Mouse (Mus musculus) neural tube, embryonic 11.5 days (tissue): ENCODE results near the gene F2. TPM values are rescaled to one million over a fixed set of nuclear protein-coding genes. Genes with fewer than 3 reads are reported as not detected.

Experiments used
- ATAC-seq: fragments of 200-750 bp; cut with Nextera tagmentation; 2 replicates; pipeline ENCODE4 v1.8.0; 2017; ENCODE audit warnings: moderate number of reproducible peaks, mild to moderate bottlenecking, moderate TSS enrichment, moderate library complexity; ENCODE audit not compliant: insufficient read depth, low FRiP score, low TSS enrichment
- DNase-seq: peaks from one replicate; pipeline ENCODE4 v3.0.0-alpha.2; 2015; ENCODE audit warnings: low spot score
- H3K27ac ChIP-seq: fragments of 300-500 bp; sonication (generic); 2 replicates; pipeline ENCODE4 v1.5.1; 2014; ENCODE audit warnings: low read depth, mild to moderate bottlenecking, low read length
- H3K27me3 ChIP-seq: fragments of 300-500 bp; sonication (generic); 2 replicates; pipeline ENCODE4 v1.6.1; 2014; ENCODE audit warnings: mild to moderate bottlenecking, low read length, mixed read lengths; ENCODE audit not compliant: control insufficient read depth, insufficient read depth
- H3K36me3 ChIP-seq: fragments of 300-500 bp; sonication (generic); 2 replicates; pipeline ENCODE4 v1.6.1; 2014; ENCODE audit warnings: mild to moderate bottlenecking, low read length, moderate library complexity, mixed read lengths; ENCODE audit not compliant: control insufficient read depth, insufficient read depth
- H3K4me1 ChIP-seq: fragments of 300-500 bp; sonication (generic); 2 replicates; pipeline ENCODE4 v1.6.1; 2014; ENCODE audit warnings: low read length, mixed read lengths; ENCODE audit not compliant: control insufficient read depth, insufficient read depth
- H3K4me2 ChIP-seq: fragments of 300-500 bp; sonication (generic); 2 replicates; pipeline ENCODE4 v1.6.1; 2014; ENCODE audit warnings: low read depth, mild to moderate bottlenecking, moderate library complexity
- H3K4me3 ChIP-seq: fragments of 300-500 bp; sonication (generic); 2 replicates; pipeline ENCODE4 v1.5.1; 2014; ENCODE audit warnings: low read depth, low read length
- H3K9ac ChIP-seq: fragments of 300-500 bp; sonication (generic); 2 replicates; pipeline ENCODE4 v1.6.1; 2014; ENCODE audit warnings: mild to moderate bottlenecking, low read length
- H3K9me3 ChIP-seq: fragments of 300-500 bp; sonication (generic); 2 replicates; pipeline ENCODE4 v1.6.1; 2016; ENCODE audit warnings: low read length; ENCODE audit not compliant: control insufficient read depth
- WGBS: fragments of 180-500 bp; shearing (Covaris S2); extraction: QIAGEN DNeasy Blood & Tissue Kit; methylation state at CpG from one replicate; pipeline ENCODE4 v1.1.7; 2014; 5-methylcytosine and 5-hydroxymethylcytosine counted together
- polyA plus RNA-seq: library from polyadenylated mRNA; unstranded; fragments of >200 nt; fragmentation: Nextera tagmentation; extraction: Ambion mirVana; gene quantifications from 2 replicates; pipeline ENCODE4 v1.2.1, GENCODE M21; 2014

The F2 gene
- polyA plus RNA-seq: 0.15 and 0.16 TPM in 2 replicates

GRCm38 (mm10) chr2:91636229-91636628 lies at the start of gene F2:
Gene F2, minus strand, starts transcription at chr2:91636414.
- H3K9me3 ChIP-seq: no peaks in the 10 kb centered on the region
- H3K36me3 ChIP-seq: no peaks in the 10 kb centered on the region
- no peaks in the 10 kb centered on the region for H3K27me3 ChIP-seq
- H3K4me3 ChIP-seq: no peak within 1 kb of the TSS
- WGBS: 89% methylated on average over 8 of the region's 8 CpGs
- H3K4me1 ChIP-seq: no peaks in the 10 kb centered on the region
- H3K9ac ChIP-seq: no peak within 1 kb of the TSS
- DNase-seq (no peak), ATAC-seq (no peak)
- no peak within 1 kb of the TSS for H3K4me2 ChIP-seq
- no peak within 1 kb of the TSS for H3K27ac ChIP-seq

- H3K9ac ChIP-seq: no peak overlapping the region
- no peak overlapping the region for H3K27ac ChIP-seq
- ATAC-seq: no peak
- H3K4me1 ChIP-seq: no peaks in the 10 kb centered on the region
- no peaks in the 10 kb centered on the region for H3K36me3 ChIP-seq
- no peak overlapping the region for H3K4me3 ChIP-seq
- DNase-seq: no peak
- H3K9me3 ChIP-seq: no peaks in the 10 kb centered on the region
- WGBS: 77% methylated on average over 8 of the region's 8 CpGs
- no peak overlapping the region for H3K4me2 ChIP-seq
- no peaks in the 10 kb centered on the region for H3K27me3 ChIP-seq
Observed at GRCm38 (mm10) chr2:91683919-91684318, 47.7 kb upstream of the F2 start.

GRCm38 (mm10) chr2:91682850-91683249 lies 46.6 kb upstream of the F2 start:
- Histone ChIP-seq H3K9ac (no peak overlapping the region), H3K27ac (no peak overlapping the region), H3K4me3 (no peak overlapping the region), H3K4me2 (no peak overlapping the region), H3K9me3 (no peaks in the 10 kb centered on the region), H3K36me3 (no peaks in the 10 kb centered on the region), H3K4me1 (no peaks in the 10 kb centered on the region), H3K27me3 (no peaks in the 10 kb centered on the region)
- 62% methylated on average over 4 of the region's 4 CpGs for WGBS
- ATAC-seq: no peak
- peak; percentile 33 for DNase-seq

GRCm38 (mm10) chr2:91676961-91677360 lies 40.7 kb upstream of the F2 start:
- Histone ChIP-seq H3K9ac (no peak overlapping the region), H3K4me3 (no peak overlapping the region), H3K27me3 (no peaks in the 10 kb centered on the region), H3K4me1 (no peaks in the 10 kb centered on the region), H3K9me3 (no peaks in the 10 kb centered on the region), H3K27ac (no peak overlapping the region), H3K4me2 (no peak overlapping the region), H3K36me3 (peaks cover 11% of the 10 kb centered on the region)
- no peak for ATAC-seq
- no peak for DNase-seq

GRCm38 (mm10) chr2:91676420-91676819 lies 40.2 kb upstream of the F2 start:
- Histone ChIP-seq H3K4me3 (no peak overlapping the region), H3K9me3 (no peaks in the 10 kb centered on the region), H3K4me2 (no peak overlapping the region), H3K27ac (no peak overlapping the region), H3K36me3 (peaks cover 11% of the 10 kb centered on the region), H3K4me1 (no peaks in the 10 kb centered on the region), H3K27me3 (no peaks in the 10 kb centered on the region), H3K9ac (no peak overlapping the region)
- 82% methylated on average over 2 of the region's 2 CpGs for WGBS
- ATAC-seq: no peak
- DNase-seq: no peak

- no peak for DNase-seq
- H3K27ac ChIP-seq: no peak overlapping the region
- no peaks in the 10 kb centered on the region for H3K27me3 ChIP-seq
- no peak overlapping the region for H3K4me2 ChIP-seq
- 95% methylated on average over 5 of the region's 5 CpGs for WGBS
- H3K9ac ChIP-seq: no peak overlapping the region
- peaks cover 12% of the 10 kb centered on the region for H3K36me3 ChIP-seq
- H3K4me1 ChIP-seq: no peaks in the 10 kb centered on the region
- no peak overlapping the region for H3K4me3 ChIP-seq
- H3K9me3 ChIP-seq: no peaks in the 10 kb centered on the region
- no peak for ATAC-seq
Observed at GRCm38 (mm10) chr2:91674895-91675294, 38.7 kb upstream of the F2 start.

- ATAC-seq: no peak
- Histone ChIP-seq H3K4me1 (no peaks in the 10 kb centered on the region), H3K9me3 (no peaks in the 10 kb centered on the region), H3K27ac (no peak overlapping the region), H3K4me2 (no peak overlapping the region), H3K27me3 (no peaks in the 10 kb centered on the region), H3K9ac (no peak overlapping the region), H3K4me3 (no peak overlapping the region), H3K36me3 (peaks cover 12% of the 10 kb centered on the region)
- WGBS: 69% methylated on average over 2 of the region's 2 CpGs
- DNase-seq: no peak
Observed at GRCm38 (mm10) chr2:91673587-91673986, 37.4 kb upstream of the F2 start.

GRCm38 (mm10) chr2:91670038-91670437 lies 33.8 kb upstream of the F2 start:
- ATAC-seq (no peak), DNase-seq (no peak)
- Histone ChIP-seq H3K4me3 (no peak overlapping the region), H3K36me3 (peaks cover 11% of the 10 kb centered on the region), H3K9me3 (no peaks in the 10 kb centered on the region), H3K4me2 (no peak overlapping the region), H3K27ac (no peak overlapping the region), H3K27me3 (no peaks in the 10 kb centered on the region), H3K4me1 (no peaks in the 10 kb centered on the region), H3K9ac (no peak overlapping the region)
- 91% methylated on average over 6 of the region's 6 CpGs for WGBS

GRCm38 (mm10) chr2:91669326-91669725 lies 33.1 kb upstream of the F2 start:
- DNase-seq (no peak), ATAC-seq (no peak)
- no peaks in the 10 kb centered on the region for H3K27me3 ChIP-seq
- H3K9ac ChIP-seq: no peak overlapping the region
- H3K27ac ChIP-seq: no peak overlapping the region
- no peaks in the 10 kb centered on the region for H3K9me3 ChIP-seq
- 93% methylated on average over 8 of the region's 8 CpGs for WGBS
- H3K36me3 ChIP-seq: peaks cover 8% of the 10 kb centered on the region
- H3K4me1 ChIP-seq: no peaks in the 10 kb centered on the region
- no peak overlapping the region for H3K4me2 ChIP-seq
- H3K4me3 ChIP-seq: no peak overlapping the region
